Mouse (Mus musculus) kidney, adult 8-10 months (tissue): ENCODE data around the gene Olfr1509.
"Not testable (repeated sequence)": the region's sequence is repeated elsewhere in the genome, so short reads cannot be mapped to it uniquely, and the experiment has no call there.

ENCODE experiments used
- DNase-seq, 2 experiments: peaks; one replicate each; pipeline ENCODE4 v3.0.0; 2022

Gene Olfr1509

GRCm38 (mm10) chr14:52442690-52443089, at the start of gene Olfr1509:
Olfr1509 (plus strand) TSS chr14:52442990.
- DNase-seq = no peak

DNA sequence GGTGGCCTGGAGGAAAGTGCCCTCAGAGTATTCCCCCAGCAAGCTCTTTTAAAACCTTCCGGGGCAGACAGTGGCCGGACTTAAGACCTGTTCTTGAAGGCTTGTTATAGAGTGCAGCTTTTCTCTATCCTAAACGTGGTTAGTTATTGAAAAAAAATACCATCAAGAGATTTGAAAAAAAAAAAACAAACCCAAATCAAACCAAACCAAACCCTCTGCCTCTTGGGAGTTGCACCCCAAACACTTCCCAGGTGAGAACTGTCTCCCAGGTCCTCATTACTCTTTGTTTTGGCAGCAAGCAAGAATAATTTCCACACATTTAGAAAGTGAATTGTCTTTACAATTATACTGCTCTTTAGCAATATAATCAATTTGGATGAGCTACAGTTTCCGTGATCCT, 45.5 kb upstream of the Olfr1509 start, which contains the start of gene Olfr1511:
TSS of gene Olfr1511 (minus strand) at position 101 of the 400 bp plus-strand sequence.
- DNase-seq = no peak

GRCm38 (mm10) chr14:52410142-52410919, 32.5 kb upstream of the Olfr1509 start:
- not testable (repeated sequence) for DNase-seq

DNA sequence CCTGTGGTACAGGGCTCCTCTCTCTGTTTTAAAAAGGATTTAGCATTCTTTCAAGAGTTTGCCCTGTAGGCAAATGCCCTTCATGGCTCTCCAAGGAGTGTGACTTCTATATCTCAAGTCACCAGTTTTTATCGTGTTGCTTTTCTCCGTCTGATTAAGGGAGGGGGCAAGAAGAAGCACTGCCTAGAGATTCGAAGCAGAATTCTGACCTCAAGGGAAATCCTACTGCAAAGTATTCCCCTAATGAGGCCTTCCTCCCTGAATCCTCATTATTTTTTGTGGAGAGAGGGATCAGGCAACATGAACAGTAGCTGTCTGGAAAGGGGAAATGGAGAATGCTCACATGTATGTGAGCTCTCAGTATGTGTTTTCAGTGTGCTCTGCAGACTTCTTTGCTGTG, 28.5 kb upstream of the Olfr1509 start, which contains the start of gene Olfr1510:
TSS of gene Olfr1510 (minus strand) at position 101 of the 400 bp plus-strand sequence.
- DNase-seq = no peak

- no peak for DNase-seq
Measured at GRCm38 (mm10) chr14:52427686-52428085, 15.1 kb upstream of the Olfr1509 start.

- no peak for DNase-seq
Measured at GRCm38 (mm10) chr14:52451138-52451537, 8.3 kb downstream of the Olfr1509 start.

DNA sequence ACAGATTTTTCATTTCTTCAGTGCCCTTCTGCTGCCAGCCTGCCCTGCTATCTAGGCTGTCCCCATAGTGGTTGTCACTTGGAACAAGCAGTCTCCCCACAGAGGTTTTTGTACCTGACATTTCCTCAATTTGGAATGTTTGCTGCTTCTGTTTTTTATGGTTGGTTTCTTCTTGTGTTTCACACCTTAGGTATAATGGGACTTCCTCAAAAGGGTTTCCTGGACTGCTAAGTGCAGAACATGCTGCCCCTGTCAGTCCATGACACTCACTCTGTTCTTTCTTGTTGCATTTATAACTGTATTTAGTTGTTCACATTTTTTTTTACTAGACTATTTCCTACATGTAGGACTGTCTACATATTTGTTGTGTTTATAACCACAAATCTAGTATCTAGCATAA, 19.1 kb downstream of the Olfr1509 start:
- no peak for DNase-seq

DNA sequence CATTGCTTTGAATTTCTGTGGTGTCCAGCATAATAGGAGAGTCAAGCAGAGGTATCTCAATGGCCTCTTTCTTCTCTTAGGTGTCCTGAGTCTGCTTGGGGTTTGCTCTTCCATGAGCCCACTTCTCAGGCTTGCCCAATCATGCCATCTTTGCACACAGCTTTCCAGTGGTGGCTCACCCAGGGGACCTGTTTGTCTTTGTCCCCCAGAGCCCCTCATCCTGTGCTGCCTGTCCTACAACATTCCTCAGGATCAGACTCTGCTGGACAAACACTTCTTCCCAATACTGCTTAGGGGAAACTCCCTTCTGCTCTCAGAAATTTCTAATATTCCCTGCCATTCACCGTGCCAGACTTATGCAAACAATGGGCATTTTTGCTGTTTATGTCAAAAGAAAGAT, 22.9 kb downstream of the Olfr1509 start:
- no peak for DNase-seq

- DNase-seq = no peak
Measured at GRCm38 (mm10) chr14:52467395-52467794, 24.6 kb downstream of the Olfr1509 start, which contains the start of gene Olfr1508. Olfr1508 (minus strand) TSS chr14:52467495.

DNA sequence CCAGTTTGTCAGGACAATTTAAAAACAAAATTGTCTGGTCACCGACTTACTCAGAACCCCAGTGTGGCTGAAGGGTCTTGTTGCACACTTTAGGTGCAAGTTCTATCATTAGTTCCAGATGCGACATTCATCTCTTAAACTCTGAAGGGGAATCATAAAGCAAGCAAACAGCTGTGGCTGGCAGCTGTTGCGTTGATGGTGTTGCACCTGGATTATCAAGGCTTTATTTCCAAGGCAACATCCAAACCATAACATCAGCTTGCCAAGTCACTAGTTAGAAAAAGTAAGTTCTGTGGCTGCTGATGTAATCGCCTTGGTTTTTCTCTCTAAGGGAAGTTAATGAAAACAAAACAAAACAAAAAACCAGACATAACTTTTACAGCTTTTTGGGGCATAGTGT, 52.7 kb downstream of the Olfr1509 start, which contains the start of gene Olfr1507:
TSS of gene Olfr1507 (minus strand) at position 234 of the 400 bp plus-strand sequence.
- DNase-seq = no peak
